Mouse (Mus musculus) heart, adult 18-20 months (tissue): ENCODE measurements at regions not wholly inside any gene's neighbourhood (a gene's known extent, or its start where the extent isn't known, plus 50 kb on each side); places are given as distances from the start of the nearest gene placed in this dataset.
"Not testable (repeated sequence)": the region's sequence is repeated elsewhere in the genome, so short reads cannot be mapped to it uniquely, and the experiment has no call there.

Source experiments
- DNase-seq, 2 experiments: peaks; one replicate each; pipeline ENCODE4 v3.0.0; 2021 to 2022; ENCODE audit warnings: mixed read lengths in 1 of 2

DNA sequence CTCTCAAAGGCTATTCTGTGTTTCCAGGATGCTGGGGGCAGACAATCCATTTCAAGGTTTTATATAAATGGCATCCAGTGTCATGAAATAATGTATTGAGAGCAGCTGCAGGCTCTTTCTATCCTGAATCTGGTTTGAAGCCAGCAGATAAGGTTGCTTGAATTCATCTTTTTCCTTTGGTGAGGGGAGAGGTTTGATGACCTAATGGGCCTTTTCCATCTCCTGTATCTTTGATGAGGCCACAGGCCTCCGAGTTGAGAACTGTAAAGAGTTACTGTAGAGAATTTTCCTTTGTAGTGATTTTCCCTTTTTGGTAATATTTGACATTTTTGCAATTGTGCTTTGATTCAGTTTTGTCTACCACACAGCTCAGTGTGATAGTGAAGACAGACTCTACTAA lies 458.8 kb upstream of the 1700008P02Rik start:
- DNase-seq: no peak

DNA sequence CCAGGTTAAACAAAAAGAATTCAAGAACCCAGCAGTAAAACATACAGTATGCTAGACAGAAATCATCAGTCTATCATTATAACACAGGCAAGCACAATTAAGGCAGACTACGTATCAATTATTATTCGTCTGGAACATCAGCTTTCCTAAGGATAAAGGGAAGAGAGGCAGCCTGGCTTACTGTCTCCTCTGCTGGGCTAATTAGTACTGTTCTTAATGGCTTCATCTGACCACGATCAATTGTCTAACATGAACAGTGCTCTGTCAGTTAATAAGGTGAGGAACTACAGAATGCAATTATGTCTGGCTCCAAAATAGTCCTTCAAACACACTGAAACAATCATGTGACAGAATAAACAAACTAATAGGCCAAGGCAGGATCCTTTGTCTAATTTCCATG lies 456.6 kb upstream of the 1700008P02Rik start:
- no peak for DNase-seq

DNA sequence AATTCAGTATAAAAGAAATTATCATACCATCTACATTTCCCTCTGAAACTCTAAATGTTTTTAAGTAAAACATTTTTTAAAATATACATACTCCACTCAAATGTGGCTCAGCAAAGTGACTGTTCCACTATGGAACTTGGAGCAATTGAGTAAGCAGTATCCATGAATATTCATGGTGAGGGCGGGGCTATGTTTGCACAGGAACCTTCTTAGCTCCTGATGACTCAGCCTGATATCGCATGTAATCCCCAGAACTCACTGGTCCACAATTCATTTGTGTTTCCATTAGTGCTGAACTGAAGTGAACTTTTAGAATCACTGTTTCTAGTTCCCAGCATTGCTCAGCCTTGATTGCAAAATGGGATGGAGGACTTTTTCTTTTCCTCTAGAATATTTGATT lies 454.2 kb upstream of the 1700008P02Rik start:
- DNase-seq: no peak

DNA sequence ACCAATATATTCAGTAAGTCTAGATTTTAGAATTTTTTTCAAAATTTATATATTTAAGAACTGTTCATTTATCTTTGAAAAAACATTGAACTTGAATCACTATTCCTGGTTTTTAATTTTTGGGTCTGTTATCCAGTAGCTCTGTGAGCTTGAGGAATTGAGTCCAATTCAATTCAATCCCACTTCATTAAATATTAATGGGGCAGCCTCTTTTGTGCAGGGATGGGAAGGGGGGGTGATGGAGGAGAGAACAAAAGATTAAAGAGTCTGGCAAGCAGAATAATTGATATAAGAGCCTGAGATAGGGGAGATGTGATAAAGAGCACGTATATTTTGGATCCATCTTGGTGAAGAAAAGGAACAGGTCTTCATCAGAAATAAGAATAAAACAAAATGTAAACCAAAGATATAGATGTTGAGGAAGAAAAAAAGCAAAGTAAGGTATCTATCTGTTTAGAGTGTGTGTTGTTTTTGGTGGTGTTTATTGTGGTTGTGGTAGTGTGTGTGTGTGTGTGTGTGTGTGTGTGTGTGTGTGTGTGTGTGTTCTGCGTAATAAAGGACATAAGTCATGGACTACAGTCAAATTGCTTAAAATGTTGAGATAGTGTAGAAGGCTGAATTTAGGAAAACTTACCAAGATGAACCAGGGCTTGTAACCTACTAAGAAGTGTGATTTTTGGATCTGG lies 421.3 kb upstream of the 1700008P02Rik start:
- DNase-seq: no peak

DNA sequence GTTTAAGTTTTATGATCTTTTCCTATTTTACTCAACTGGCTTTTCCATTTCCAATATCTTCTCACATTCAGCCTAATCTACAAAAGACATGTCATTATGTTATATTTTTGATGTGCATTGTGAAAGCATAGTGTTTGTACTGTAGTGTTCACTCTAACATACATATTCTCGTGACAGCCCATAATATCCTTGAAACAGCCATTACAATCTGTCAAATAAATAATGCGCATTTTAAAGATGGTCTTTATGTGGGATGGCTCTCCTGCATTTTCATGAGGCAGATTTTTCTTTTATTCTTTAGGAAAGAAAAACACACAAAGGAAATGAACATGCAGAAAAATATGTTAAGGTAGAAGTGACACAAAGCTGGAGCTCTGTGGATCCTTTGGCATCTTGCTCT lies 415.6 kb upstream of the 1700008P02Rik start:
- DNase-seq: no peak

DNA sequence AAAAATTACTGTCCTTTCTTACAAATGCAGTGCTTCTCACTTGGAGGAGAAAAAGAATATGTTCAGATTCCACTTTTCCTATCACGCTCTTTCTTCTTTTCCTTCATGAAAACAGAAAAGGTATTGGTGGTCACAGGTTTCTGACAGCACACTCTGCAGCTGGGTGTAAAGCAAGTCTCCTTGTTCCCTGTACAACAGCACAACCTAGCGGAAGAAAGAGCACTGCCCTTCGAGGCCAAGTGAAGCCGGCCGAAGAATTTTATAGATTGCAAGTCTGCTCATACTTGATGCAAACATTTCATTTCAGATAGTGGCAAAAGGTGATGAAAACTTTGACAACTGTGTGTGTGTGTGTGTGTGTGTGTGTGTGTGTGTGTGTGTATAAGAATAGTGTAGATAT lies 407.6 kb upstream of the 1700008P02Rik start:
- peak in 1 of 2 experiments; percentile 11 for DNase-seq

DNA sequence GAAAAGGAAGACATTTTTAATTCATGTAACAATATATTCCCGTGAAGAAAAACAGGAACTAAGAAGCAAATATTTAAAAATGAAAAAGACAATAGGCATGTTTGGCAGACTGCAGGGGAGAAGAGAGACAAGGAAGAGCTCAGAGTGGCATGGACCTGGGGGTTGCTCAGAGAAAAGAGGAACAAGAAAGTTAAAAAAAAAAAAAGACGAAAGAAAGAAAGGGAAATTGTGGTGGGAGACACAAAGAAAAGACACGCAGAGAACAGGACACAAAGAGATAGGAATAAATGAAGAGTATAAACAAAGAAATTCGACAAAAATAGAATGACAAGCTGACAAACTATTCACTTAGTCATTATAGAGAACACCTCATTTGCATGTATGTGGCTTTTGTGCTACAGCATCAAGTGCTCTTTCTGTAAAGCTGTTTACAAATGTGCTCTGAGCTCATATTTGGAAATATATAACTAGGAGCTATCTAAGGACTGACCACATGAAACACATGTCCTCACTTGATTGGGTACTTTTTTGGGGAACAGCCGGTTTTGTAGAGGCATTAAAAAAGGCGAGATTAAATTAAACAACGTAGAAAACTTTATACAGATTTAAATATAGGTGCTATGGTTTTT lies 394.2 kb upstream of the 1700008P02Rik start:
- no peak for DNase-seq

DNA sequence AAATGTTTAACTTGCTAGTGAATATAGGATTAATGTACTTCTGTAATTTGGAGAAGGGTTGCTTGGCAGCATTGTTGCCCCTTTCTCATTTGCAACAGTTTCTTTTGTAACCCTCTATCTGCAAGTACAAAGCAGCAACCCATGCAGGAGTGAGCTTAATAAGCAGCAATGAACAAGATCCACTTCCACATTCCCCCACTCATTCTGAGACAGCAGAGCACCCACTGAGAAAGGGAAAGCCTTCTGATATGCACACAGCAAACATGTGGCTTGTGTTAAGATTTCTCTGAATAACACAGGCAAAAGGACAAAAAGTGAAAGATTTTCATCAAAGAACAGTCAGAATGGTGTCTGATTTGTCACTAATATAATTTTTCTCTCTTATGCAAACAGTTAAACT lies 393.3 kb upstream of the 1700008P02Rik start:
- DNase-seq: no peak

DNA sequence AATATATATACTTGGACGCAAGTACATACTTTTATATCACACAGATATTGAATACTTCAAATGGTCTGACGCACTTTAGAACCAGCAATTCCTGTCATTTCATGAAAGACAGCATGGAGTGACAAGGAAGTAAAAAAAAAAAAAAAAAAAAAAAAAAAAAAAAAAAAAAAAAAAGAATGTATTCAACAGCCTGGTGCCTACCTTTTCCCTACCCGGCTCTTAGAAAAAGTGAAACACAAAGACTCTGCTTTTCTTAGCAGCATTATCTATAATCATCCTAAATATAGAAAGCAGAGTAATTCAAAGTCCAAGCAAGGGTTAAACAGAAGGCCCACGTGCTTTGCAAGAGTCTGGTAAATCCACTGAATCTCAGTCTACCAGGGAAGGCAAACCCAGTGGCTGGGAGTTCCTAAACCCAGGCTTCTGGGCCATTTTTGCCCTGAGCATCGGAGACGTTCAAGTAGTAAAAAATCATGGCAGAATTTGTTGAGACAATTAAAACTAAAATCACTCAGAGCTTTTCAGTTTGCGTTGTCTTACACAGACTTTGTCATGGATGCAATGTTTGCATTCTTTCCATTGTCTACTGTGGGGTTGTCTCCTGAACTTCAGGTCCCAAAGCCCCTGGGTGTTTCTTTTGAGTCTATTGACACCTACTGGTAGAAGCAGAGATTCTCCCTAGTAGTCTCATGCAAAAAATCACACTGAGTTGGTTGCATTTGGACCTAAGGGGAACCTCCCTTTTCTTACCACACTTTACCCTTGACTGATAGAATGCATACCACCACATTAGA lies 390.2 kb upstream of the 1700008P02Rik start:
- no peak for DNase-seq

DNA sequence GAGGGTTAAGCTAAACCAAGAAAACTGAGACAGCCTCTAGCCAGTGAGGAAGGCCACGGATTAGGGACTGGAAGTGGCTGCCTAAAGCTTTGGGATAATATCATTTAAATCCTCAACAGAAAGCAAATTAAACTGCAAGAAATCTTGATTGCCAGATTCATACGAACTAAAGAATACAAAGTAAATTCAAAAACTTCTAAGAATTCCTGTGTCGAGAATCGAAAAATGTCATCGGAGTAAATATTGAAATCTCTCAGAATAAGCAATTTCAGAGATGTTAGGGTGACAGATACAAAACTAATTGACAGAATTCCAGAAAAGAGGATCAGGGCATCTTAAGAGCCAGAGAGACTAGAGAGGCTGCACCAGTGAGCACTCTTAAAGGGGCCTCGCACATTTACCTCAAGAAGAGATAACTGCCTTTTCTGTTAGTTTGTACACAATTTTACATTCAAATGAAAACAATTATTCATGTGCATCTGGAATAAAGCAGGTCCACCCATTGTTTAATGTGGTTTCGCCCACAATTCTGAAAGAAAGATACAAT lies 388.5 kb upstream of the 1700008P02Rik start:
- DNase-seq: no peak

DNA sequence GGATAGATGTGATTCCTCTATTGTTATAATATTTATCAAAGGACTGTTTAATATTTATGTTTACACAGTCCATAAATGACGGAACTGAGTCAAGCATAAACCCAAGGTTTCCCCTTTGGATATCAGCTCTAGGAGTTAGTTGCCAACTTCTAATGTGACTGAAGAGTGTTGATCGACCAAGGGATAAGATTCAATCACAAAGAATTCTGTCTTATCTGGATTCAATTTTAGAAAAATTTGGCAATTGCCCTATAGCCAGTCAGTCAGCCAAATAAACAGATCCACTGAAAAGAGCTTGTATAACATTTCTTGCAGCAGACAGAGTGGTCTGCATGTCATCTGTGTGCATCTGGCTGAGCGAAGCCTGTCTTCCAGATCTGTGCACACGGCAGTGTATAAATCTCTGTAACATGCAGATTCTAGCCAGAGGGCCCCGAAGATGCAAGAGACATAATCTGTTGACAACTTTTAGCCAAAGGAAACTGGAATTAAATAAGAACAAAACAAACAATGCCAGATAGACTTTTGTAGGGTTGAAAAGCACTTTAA lies 387.6 kb upstream of the 1700008P02Rik start:
- DNase-seq: no peak

DNA sequence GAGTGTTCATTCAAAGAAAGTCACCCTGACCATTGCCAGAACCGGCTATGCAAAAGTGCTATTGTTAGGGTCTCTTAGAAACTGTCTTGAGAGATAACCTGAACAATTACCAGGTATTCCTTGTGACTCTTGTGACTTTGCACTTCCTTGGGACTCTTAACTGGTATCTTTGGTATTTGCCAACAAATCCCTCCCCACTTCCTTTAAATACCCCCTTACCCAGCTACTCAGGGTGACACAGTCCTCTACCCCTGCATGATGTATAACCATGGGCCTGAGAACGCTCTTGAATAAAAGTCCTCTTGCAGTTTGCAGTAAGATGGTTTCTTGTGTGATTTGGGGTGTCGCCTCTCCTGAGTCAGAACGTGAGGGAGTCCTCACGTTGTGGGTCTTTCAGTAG lies 371.5 kb upstream of the 1700008P02Rik start:
- not testable (repeated sequence) for DNase-seq

DNA sequence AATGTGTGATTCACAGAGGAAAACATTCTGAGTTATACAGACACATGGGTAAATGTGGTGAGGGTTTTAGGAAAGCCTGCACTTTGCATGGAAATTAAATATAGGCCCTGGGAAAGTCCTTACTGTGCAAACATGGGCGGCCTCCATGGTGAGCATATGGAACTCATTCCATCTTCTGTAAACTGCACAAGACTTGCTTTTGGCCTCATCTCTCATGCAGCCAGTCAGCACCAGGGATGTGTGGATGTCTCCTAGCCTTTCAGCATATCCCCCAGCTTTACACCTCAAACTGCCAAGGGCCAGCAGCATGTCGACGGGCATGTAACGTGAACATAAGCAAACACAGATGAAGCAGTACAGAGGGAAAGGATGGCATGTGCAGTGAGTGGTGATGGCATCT lies 364.7 kb upstream of the 1700008P02Rik start:
- DNase-seq: no peak

DNA sequence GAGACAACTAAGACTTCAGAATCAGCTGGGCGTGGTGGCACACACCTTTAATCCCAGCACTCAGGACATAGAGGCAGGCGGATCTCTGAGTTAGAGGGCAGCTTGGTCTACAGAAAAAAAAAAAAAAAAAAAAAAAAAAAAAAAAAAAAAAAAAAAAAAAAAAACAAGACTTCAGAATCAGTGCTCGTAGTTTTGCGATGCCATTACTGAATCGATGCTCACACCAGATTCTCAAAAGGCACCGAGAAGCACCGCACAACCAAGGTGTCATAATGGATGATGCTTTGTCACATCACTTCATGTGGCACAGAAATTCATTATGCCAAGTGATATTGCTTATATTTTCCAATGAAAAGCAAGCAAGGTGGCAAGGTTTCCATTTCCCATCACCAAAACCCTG lies 337.4 kb upstream of the 1700008P02Rik start:
- no peak for DNase-seq

DNA sequence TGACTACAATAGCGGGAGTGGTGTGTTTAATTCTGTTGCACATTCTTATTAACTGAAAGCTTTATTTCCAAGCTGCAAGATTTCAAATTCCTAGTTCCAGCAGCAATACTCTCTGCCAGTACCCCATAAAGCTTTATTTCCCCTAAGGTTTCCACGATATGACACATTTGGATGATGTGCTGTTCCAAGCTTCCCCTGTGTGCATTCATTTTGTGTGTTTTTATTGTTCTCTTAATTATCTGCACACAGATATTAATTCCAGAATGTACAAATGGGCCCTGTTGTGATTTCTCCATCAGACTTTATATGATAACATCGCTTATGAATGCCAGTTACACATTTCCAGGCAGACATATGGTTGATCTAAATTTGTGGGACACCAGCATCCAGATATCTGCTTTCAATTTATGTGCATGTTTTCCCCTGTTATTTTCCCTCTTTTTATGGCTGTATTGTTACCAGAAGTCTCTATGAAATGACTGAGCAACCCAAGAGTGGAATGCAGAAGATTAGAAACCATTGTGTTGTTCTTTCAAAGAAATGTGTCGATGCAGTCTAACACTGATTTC lies 312.4 kb upstream of the 1700008P02Rik start:
- DNase-seq: no peak

DNA sequence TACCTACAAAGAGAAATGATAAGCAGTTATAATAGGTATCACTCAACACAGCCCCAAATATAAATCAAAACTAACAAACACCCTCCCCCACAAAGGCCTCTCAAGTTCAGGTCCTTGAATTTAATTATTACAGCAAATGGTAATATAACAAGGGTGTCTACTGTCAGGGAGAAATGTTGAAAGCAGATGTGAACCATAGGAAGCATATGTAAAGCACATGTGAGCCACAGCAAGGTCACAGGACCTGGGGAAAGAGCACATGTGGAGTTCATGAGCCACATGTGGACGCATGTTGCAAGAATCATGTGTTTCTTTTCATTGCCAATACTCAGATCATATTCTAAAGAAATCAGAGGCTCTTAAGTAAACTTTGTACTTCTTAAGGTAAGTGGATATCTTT lies 306.5 kb upstream of the 1700008P02Rik start:
- no peak for DNase-seq

DNA sequence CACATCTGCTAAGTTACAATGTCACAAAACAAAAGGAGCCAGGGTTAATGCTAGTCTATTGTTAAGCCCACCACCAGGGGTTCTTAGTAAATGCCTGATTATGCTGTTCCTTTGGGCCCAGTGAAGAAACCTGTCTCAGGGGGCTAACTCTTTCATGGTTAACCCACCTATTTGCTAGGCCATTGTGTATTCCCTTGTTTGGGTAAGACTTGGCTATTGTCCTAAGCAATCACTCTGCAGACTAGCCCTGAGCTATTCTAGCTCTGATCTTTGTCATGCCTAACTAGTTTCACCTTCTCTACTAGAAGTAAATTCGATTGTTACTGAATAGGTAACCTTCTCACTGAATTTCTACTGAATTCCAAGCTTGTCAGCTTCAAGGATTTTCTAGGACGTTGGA lies 302.4 kb upstream of the 1700008P02Rik start:
- not testable (repeated sequence) for DNase-seq

DNA sequence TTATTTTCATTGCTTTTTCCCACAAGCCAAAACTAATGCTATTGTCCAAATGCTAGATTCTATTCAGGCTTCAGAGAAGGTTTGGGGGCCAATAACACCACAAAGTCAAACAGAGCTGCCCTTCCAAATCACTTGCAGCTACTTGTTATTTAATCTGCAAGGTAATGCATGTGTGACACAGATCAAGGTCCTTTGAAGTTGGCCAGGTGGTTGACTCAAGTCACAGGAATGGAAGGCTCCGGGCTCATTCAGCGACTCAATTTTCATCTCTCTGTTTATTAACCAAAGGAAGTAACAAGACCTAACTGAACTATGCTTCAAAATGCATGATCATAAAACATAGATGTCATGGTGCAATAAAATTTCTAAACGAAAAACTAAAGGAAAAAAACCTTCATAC lies 300.0 kb upstream of the 1700008P02Rik start:
- no peak for DNase-seq

DNA sequence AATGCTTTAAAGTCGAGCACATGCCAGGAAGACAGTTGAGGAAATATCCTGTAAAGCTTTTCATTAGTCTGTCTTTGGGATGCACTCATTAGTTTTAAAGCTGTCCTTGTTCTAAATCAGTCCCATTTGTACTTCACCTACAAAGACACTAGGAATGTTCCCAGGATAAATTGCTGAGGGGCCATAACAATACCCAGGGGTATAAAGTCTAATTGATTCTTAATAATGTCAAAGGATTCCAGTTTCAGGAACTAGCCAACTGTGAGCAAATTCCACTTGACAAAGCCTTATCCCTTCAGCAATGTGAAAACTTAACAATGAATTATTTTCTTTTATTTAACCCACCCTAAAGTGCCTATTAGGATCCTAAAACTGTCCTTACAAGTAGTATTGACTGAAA lies 267.7 kb upstream of the 1700008P02Rik start:
- no peak for DNase-seq

DNA sequence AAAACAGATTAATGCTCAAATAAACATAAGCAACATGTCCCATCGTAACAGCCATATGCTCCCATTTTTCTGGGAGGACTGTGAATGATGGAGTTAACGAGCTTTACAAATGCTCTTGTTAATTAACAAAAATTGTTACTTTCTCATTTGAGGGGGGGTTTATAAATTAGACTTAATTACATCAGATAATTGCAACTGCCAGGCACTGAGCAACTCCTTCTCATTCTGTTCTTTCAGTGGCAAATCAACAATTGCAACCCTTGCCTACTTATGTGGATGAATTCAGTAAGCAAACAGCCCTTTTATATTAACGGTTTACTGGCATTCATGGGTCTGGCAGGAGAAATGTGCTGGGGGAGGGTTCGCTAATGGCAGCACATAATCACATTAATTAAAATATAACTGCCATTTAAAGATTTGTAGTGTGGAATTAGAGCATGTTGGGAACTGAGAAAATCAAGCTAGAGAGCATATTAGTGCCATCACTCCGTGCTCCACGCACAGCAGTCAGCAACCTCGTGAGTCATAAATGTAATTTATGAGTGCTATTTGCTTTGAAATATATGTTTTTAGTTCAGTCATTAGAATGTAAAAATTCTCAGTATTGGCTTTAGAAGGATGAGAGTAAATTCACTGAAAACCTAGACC lies 266.9 kb upstream of the 1700008P02Rik start:
- no peak for DNase-seq

DNA sequence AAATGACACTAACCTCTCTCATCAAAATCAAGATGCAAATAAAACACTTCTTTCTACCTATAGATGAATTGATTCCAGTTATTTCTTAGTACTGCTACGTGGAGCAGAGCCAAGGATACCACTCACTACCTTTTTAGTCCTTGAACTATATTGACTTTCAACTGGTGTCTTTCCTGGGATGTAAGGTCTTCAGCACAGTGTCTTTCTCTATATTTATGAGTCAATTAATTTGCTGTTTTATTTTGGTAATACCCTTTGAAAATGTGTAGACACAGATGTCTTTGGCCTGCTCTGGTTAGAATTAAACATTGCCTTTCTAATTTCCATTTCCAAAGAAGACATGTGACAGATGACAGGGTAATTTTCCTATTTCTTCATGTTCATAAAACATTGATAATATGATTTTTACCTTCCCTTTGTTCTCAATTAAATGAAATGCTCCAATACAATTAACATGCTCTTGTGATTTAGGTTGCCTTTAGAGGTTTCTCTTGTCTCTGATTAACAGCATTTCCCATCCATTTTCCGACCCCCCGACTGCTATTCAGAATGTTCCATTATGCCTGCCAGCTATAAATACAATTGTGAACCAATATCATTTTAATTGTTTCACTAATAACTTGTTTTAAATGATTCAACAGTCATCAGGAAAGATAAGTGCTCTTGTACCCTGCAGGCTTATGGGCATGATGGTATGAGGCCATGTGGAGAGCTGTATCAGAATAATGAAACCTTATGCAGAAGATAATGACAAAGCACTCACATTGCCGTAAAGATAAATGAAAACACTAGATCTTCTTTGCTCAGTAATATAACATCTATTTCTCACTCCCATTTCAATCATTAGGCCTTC lies 266.2 kb upstream of the 1700008P02Rik start:
- DNase-seq: no peak
